Mouse (Mus musculus): ENCODE measurements around the gene Banp. TPM values are rescaled to one million over a fixed set of nuclear protein-coding genes. Genes with fewer than 3 reads are reported as not detected.

Banp gene
- total RNA-seq, 1 experiment from 2014 or later: 88.3 TPM

DNA sequence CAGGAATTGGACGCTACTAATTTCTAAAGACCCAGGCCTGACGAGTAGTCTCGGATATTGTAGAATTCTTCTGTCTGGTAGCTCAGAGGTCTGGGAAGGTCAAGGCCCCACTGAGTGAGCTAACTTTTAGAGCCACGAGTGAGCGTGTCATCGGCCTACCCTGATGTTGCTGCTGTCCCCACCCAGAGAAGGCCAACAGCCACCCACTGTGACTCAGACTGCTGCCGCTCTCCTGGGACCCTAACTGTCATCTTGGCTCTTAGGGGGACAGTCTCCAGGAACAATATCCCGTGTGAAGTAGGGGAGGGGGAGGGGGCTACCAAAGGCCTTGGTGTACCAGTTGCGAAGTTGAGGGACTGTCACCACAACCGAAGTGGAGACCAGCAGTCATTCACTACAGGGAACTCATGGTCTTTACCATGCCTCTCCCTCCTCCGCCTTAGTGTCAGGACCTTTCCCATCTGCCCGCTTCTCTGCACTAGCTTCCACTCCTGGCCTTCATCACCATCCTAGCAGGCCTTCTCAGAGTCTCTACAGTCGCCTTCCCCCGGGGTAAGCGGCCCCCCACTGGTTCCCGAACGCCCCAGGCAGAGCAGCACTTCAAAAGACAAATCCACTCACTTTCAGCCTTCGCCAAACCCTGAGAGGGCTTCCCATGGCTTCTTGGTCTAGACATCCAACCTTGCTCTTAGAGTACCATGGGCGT, 2.4 kb upstream of the Banp start:
- no peak for ATAC-seq (ENCODE audit: extremely low read depth, insufficient number of reproducible peaks, low FRiP score, poor library complexity, severe bottlenecking)

DNA sequence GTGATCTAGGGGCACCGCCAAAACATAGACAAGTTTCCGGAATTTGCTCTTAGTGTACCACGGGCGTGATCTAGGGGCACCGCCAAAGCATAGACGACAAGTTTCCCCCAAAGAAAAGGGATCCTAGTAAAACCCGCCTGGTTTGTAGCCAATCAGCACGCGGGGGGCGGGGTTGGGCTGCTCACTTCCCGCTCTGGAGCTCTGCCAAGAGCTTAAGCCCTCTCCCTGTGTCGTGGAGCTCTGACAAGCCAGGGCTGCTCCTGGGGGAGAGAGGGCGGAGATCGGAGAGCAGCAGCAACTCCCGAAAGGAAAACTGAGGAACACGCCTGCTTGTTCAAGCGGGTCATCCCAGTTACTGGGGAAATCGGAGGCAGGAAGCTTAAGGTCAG, 1.8 kb upstream of the Banp start:
- ATAC-seq (ENCODE audit: extremely low read depth, insufficient number of reproducible peaks, low FRiP score, poor library complexity, severe bottlenecking): peak; percentile 7; the same call in 1 of the 2 replicates

DNA sequence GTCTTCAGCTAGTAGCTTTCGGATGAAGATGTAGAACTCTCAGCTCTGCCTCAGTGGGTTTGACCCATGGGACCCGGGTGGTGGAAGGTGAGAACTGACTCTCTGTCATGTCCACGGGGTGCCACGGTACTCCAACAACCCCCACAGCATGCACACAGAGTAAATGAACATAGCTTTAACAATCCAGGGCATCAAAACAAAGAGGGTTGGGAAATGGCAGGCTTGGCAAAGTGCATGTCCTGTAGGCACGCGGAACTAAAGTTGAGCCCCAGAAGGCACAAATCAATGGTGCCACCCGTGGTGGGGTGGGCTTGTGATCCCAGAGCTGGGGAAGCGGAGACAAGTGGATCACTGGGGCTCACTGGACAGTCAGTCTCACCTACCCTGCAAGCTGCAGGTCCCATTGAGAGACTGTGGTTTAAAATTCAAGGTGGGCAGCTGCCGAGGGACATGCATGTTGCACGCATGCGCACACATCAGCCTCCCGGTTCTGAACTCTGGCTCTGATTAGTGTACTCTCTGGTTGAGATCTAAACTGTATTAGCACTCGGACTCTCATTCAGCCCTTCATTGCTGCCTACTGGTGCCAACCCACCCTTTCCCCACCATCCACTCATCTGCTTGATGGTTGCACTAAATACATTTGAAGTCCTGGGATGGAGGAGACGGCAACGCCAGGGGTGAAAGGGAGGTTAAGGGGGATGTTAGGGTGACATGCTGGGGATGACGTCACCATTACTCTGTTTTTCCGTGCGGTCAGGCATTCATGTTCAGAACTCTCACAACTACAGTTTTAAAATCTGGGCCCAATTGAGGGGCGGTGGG, 1.0 kb upstream of the Banp start:
- no peak for ATAC-seq (ENCODE audit: extremely low read depth, insufficient number of reproducible peaks, low FRiP score, poor library complexity, severe bottlenecking)

DNA sequence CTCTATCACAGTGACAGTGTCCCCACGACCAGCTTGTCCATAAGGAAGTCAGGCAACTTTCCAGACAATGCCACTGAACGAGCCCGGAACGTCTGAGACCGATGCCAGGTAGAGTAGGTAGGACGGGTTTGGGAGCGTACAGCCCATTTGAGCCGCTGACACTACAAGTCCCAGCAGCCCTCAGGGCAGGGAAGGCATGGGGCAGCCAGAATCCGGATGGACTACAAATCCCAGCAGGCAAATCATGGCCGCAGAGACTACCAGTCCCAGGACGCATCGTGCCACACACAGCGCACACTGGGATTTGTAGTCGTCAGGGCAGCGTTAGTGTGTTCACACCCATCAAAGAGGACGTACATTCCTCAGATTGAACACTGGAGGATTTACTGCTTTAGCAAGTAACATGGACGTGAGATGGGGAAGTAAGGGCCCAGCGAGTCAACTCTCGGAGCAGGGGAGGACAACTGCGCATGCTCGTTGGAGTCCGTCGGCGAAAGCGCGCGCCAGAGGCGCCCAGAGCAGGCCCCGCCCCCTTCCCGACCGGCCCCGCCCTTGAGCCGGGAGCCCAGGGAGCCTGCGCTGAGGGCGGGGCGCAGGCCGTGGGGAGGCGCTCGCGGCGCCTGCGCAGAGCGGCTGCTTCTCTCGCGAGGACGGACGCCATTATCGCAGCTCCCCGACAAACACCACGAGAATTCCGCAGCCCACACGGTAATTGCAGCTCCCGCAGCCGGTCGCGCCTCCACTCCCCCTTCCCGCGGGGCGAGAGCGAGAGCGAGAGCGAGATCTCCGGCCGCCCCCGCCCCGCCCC, 595 bp downstream of the Banp start:
- peak; percentile 88 for ATAC-seq (ENCODE audit: extremely low read depth, insufficient number of reproducible peaks, low FRiP score, poor library complexity, severe bottlenecking)

DNA sequence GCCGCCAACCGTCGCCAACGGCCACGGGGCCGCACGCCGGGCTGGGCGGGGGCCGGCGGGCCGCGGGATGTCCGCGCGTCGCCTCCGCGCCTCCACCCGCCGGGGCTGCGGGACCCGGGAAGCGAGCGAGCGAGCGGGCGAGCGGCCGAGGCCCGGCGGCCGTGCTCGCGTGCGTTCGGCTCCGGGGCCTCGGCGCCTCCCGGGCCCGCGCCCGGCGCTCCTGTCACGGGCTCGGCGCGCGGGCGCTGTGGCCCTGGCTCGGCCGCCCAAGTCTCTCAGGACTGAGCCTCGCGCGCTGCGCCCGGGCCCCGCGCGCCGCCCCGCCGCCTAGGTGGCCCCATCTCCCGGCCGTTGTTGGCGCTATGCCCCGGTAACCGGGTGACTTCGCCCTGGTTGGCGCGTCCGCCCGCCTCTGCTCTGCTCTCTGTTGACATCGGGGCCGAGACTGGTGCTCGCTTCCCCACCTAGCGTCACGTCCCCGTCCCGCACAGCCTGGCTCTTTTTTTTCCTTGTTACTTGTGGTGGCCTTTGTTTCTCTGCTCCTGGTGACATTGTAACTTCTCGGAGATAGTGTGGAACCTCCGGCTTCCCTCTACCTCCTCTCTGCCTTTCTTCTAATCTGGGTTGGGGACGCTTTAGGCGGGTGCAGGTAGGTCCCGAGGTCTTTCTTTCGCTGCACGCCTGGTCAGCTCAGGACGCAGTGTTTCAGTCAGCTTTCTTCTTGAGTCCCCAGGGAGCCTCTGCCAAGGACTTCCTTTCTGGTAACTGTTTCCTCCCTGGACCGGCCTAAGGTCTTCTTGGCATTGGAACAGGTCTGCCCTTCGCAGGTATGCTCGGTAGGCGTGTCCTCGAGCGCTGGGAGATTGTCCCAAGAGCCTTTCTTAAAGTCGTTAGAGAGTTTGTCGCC, 1.5 kb downstream of the Banp start:
- ATAC-seq (ENCODE audit: extremely low read depth, insufficient number of reproducible peaks, low FRiP score, poor library complexity, severe bottlenecking): no peak

DNA sequence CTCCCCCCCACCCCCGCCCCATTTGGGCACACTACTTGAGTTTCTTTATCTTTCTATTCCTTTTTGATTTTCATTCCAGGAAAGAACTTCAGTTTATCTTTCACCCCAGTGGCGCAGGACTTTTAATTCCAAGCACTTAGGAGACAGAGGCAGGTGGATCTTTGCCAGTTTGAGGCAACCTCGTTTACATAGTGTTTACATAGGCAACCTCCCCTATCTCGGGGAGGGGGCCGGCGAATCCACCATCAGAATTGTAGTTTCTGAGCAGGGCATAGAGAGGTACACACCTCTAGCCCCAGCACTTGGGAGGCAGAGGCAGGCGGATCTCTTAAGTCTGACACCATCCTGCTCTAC, 2.1 kb downstream of the Banp start:
- no peak for ATAC-seq (ENCODE audit: extremely low read depth, insufficient number of reproducible peaks, low FRiP score, poor library complexity, severe bottlenecking)

DNA sequence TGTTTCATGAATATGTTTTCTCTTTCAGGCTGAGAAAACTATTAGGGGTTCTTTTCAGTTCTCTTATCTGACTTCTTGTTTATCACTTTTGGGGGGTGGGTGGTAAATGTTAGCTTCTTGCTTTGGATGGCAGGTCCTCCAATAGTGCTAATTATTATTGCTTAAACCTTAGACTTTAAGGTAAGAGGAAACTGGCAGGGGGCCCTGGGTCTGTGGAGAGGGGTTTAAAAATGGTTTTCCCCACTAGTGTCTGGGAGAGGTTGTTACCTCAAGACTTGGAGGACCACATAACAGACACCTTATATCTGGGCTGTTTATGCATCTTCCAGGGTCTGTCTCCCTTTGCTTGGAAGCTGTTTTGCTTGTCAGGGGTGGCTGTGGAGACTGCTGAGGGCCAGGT, 2.6 kb downstream of the Banp start:
- ATAC-seq (ENCODE audit: extremely low read depth, insufficient number of reproducible peaks, low FRiP score, poor library complexity, severe bottlenecking): no peak

DNA sequence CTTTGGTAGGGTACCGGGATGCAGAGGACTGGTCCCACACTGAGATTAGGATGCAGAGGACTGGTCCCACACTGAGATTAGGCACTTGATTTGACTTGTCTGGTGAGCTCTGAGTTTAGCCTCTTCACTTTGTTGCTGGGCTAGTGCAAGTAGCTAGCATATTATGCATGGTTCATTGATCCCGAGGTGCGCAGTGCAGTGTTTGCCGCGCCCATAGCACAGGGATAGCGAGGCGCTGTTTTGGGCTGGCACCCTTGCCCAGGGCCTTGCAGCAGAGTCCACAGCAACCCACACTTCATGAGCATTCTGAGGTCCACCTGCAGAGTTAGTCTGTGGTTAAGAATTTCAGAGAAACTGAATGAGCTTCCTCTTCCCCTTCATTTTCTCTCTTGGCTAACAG, 3.2 kb downstream of the Banp start:
- no peak for ATAC-seq (ENCODE audit: extremely low read depth, insufficient number of reproducible peaks, low FRiP score, poor library complexity, severe bottlenecking)

DNA sequence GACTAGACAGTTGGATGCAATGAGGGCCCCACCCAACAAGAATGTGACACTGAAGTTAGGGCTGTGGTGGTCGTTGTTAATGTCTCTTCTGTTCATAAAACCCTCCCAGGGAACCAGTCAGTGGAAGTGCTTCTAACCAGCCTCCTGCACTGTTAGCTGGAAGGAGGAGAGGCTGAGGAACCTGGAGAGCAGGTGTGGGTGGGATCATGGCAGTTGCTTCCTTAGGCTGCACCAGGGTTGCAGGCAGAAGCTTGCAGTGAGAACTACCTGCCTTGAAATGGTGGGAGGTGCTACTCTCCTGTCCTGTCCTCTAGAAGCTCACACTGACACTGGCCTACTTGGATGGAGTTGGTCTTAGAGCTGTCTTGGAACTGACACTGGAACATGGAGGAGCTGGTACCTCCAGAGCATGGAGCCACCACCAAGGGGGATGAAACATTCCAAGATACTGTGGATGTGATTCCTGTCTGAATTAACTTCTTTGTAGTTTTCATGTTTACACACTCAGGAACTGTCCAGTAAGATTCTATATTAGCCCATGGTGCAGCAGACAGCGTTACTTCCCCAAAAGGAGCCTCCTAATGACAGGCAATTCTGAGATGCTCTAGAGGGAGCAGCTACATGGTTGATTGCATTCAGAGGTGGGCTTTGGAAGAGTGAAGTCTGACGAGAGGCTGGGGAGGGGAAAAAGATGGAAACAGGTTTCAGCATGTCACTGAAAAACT, 4.4 kb downstream of the Banp start:
- ATAC-seq (ENCODE audit: extremely low read depth, insufficient number of reproducible peaks, low FRiP score, poor library complexity, severe bottlenecking): no peak

DNA sequence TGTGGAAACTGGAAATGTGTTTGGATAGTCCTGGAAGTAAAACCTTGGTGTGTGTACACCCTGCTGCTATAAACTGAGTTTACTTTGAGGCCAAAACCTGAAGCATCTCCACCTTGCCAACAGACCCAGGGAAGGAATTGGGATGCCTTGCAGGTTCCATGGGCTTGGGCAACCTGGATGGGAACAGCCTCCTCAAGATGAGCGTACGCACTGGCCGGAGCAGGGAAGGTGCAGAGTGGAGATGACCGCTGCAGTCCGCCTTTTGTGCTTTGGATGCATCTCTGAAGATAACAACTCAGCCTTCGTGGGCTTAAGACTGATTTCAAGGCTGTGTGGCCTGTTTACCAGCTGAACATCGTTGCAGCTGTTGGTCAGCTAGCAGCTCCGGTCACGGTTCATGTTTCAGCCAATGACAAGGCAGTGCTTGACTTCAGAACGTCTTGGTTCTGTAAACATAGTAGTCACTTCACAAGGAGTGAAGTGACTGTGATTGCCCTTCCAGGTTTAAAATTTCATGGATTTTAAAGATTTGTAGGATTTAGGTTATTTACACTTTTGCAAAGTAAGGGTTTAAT, 5.5 kb downstream of the Banp start:
- ATAC-seq (ENCODE audit: extremely low read depth, insufficient number of reproducible peaks, low FRiP score, poor library complexity, severe bottlenecking): no peak

DNA sequence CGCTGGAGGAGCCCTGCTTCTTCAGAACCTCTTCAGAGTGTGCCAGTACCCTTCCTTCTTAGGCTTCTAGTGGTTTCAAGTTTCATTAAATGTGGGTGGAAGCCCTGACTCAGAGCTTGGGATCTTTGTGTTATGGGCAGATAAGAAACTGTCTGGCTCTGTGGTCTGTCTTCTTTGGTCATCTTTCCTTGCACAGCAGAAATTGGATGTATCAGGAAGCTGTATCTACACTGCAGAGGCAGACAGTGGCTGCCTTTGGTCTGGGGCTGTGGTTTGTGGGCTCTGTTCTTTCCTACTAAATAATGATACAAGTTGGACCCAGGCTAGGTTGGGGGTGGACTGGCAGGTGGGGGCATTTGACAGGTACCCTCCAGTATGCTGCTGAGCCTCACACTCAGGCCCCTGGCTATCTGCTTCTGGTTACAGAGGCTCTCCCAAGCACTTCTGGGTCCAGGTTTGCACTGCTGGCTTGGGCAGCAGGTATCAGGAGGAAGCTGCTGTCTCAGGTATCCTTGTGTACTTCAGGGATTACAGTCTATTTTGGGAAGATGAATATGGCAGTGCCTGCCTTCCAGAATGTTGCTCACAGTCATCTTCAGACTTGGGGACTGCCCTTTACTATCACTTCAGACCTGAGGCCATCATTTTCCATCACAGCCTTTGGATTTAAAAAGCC, 6.4 kb downstream of the Banp start:
- no peak for ATAC-seq (ENCODE audit: extremely low read depth, insufficient number of reproducible peaks, low FRiP score, poor library complexity, severe bottlenecking)

DNA sequence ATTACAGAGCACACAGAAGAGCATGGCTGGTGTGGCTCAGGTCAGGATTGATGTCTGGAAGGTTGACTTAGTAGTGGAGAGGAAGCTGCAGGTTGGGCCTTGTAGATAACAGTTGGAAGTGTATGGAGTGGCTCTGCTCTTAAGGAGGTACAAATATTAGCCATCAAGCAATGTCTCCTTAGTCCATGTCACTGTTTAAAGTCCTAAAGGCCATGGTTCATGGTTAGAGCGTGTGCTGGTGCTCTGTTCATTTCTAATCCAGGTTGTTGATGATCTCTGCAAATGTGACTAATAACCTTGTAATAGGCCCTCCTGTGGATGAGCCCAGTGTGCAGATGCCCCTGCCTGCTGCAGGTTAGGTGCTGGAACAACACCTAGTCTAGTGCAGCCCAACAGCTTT, 8.8 kb downstream of the Banp start:
- no peak for ATAC-seq (ENCODE audit: extremely low read depth, insufficient number of reproducible peaks, low FRiP score, poor library complexity, severe bottlenecking)

DNA sequence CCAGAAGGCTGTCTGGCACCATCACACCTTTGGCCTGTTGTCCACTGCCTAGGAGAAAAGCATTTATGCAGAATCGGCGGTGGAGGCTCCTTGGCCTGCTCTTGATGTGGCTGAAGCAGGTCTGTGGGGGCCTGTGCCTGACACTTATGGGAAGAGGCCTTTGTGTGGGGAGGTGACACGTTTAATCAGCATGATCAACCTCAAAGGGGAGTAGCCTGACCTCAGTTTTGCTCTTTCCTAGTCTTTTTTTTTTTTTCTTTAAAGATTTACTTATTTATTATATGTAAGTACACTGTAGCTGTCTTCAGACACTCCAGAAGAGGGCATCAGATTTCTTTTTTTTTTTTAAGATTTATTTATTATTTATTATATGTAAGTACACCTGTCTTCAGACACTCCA, 13.3 kb downstream of the Banp start:
- ATAC-seq (ENCODE audit: extremely low read depth, insufficient number of reproducible peaks, low FRiP score, poor library complexity, severe bottlenecking): no peak

DNA sequence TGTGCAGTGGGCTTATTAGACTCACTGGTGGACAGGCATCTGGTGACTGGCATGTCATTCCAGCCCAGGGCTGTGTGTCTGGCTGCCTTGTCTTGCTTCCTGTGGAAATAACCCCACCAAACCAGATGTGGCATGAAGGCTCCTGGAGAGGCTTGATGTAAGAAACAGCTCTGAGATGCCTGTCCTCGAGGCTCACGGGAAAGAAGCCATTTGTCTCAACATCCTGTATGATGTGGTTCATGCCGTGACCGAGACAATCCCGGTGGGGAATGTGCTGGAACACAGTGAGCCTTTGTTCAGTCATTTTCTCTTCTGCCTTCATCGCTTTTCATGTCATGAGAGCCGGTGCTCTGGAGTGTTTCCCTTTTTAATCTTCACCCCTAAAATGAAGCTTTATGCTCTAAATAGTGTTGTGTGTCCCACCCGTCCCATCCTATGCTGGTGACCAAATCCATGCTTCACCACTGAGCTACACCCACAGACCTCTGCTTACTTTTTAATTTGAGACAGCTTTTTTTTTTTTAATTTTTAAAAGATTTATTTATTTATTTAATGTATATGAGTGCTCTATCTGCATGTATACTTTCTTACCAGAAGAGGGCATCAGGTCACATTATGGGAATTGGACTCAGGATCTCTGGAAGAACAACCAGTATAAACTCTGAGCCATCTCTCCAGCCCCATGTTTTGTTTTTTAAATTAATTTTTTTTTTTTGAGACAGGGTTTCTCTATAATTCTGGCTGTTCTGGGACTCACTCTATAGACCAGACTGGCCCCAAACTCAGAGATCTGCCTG, 15.4 kb downstream of the Banp start:
- ATAC-seq (ENCODE audit: extremely low read depth, insufficient number of reproducible peaks, low FRiP score, poor library complexity, severe bottlenecking): no peak

DNA sequence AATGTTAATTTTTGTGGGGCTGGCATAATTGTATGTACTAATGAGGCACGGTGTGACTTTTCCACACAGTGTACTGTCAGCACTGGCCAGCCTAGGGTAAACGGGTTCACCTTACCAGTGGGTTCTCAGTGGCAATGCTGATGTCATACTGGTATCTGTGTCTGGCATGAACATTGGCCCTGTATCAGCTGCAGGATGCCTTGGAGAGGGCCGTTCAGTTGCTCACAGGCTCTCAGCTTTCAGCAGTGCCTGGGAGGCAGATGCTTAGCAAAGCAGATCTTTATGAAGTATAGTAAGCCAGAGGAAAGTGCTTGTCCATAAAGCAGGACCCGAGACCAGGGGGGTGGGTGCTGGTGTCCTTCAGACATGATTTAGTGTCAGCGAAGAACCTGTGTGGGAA, 16.6 kb downstream of the Banp start:
- no peak for ATAC-seq (ENCODE audit: extremely low read depth, insufficient number of reproducible peaks, low FRiP score, poor library complexity, severe bottlenecking)

DNA sequence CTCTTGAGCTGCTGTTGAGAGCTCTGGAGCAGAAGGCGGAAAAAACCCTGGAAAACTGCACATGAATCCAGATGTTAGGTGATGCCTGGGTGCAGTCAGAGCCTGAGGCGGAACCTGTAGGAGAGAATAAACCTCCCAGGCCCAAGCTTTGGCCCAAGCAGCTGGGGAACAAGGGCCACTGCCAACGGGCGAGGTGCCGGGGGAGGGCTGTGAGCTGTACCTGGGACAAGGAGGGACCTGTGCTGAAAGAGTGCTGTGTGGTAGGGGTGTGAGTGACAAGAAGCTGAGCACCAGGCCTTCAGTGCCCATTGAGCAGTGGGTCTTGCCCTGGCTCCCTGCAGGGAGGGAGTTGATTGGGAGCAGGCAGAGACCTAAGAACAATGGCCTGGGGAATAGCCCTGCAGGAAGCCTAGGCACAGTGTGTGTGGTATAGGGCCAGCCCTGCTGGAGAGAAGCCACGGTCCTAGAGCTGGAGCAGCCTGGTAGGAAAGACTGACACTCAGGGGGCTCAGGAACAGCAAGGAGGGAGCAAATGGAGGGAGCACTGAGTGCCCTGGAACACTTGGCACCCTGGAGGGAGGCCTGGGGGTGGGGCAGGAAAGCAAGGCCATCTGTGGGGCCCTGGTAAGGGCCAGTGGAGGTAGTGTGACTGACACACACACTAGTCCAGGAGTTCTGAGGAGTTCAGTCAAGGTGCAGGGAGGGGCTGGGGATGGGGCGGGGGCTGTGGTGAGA, 17.3 kb downstream of the Banp start:
- ATAC-seq (ENCODE audit: extremely low read depth, insufficient number of reproducible peaks, low FRiP score, poor library complexity, severe bottlenecking): 0 out of 2 replicates have a peak, but pooled peaks have one; percentile 21

Data from neutrophil, adult 5-6 weeks (primary cell).